In genomic region chr19:56397663-56398527, GRCm38 (mm10) we compare ENCODE assay signal across 8 mouse cellular contexts. TPM values are rescaled to one million over a fixed set of nuclear protein-coding genes. Genes with fewer than 3 reads are reported as not detected.
DNase-seq lines count a peak whose midpoint lies in the region; ATAC-seq and TF ChIP-seq lines count a peak whose summit lies in the region.

No protein-coding gene starts in this region.

- no peak overlapping the region for H3ac ChIP-seq in myocyte (ENCODE audit: control insufficient read depth, insufficient read length)

- H3K9me3 ChIP-seq in embryonic facial prominence, embryonic 15.5 days (replicated peaks) = no peaks in the 10 kb centered on the region
- H3K9me3 ChIP-seq in intestine, postnatal 0 days (ENCODE audit: control insufficient read depth) = no peaks in the 10 kb centered on the region

- H3K36me3 ChIP-seq in liver, adult 2 months (ENCODE audit: control insufficient read depth, insufficient read depth, low read length) = no peaks in the 10 kb centered on the region
- no peaks in the 10 kb centered on the region for H3K36me3 ChIP-seq in embryonic facial prominence, embryonic 15.5 days
- no peaks in the 10 kb centered on the region for H3K36me3 ChIP-seq in intestine, postnatal 0 days (ENCODE audit: control insufficient read depth, insufficient read depth)
- H3K36me3 ChIP-seq in myocyte (ENCODE audit: control insufficient read depth, insufficient read depth) = no peaks in the 10 kb centered on the region

- WGBS in liver, adult 2 months = 29% methylated on average over 11 of the region's 11 CpGs
- 49% methylated on average over 11 of the region's 11 CpGs for WGBS in embryonic facial prominence, embryonic 15.5 days
- WGBS in intestine, postnatal 0 days = 24% methylated on average over 11 of the region's 11 CpGs

- TF ChIP-seq POLR2A in liver, adult 2 months (IDR thresholded peaks at IDR 0.05; ENCODE audit: extremely low read depth, insufficient read depth, low read length) = no peak
- no peak for TF ChIP-seq POLR2A in myocyte (IDR thresholded peaks at IDR 0.05; ENCODE audit: insufficient read length, low read depth)

- peak overlapping the region; percentile 67 for H3K4me3 ChIP-seq in liver, adult 2 months (ENCODE audit: insufficient read depth, low read depth, low read length)
- peak overlapping the region; percentile 68 for H3K4me3 ChIP-seq in embryonic facial prominence, embryonic 15.5 days (replicated peaks)
- H3K4me3 ChIP-seq in intestine, postnatal 0 days (ENCODE audit: low read depth, low read length) = peak overlapping the region; percentile 66
- H3K4me3 ChIP-seq in myocyte = peak overlapping the region; percentile 34

- no peaks in the 10 kb centered on the region for H3K27me3 ChIP-seq in liver, adult 2 months (ENCODE audit: control insufficient read depth, insufficient read depth, low read length)
- peaks cover 11% of the 10 kb centered on the region for H3K27me3 ChIP-seq in embryonic facial prominence, embryonic 15.5 days
- H3K27me3 ChIP-seq in intestine, postnatal 0 days (replicated peaks; ENCODE audit: control insufficient read depth, insufficient read depth, low read length) = no peaks in the 10 kb centered on the region
- no peaks in the 10 kb centered on the region for H3K27me3 ChIP-seq in myocyte (ENCODE audit: control insufficient read depth, insufficient read depth, insufficient read length)

- peak; percentile 59 for DNase-seq in liver, adult 2 months (ENCODE audit: extremely low read depth, low read depth, low spot score)
- no peak for DNase-seq in liver
- no peak for DNase-seq in left cerebral cortex, adult 11 months (ENCODE audit: low spot score)
- no peak for DNase-seq in thymus, adult 18-20 months
- DNase-seq in right cerebral cortex, postnatal 4 days = no peak

- peak overlapping the region; percentile 93 for H3K4me2 ChIP-seq in embryonic facial prominence, embryonic 15.5 days (replicated peaks)
- H3K4me2 ChIP-seq in intestine, postnatal 0 days (replicated peaks; ENCODE audit: low read depth) = peak overlapping the region; percentile 80
- H3K4me2 ChIP-seq in myocyte (ENCODE audit: low read depth) = peak overlapping the region; percentile 77

- no peak for ATAC-seq in embryonic facial prominence, embryonic 15.5 days (ENCODE audit: insufficient number of reproducible peaks, low FRiP score, low TSS enrichment, low read depth)
- ATAC-seq in intestine, postnatal 0 days = peak; percentile 29

- TF ChIP-seq CTCF in liver, adult 2 months (IDR thresholded peaks at IDR 0.05; ENCODE audit: low read depth, low read length) = no peak
- no peak for TF ChIP-seq CTCF in intestine, postnatal 0 days (IDR thresholded peaks at IDR 0.05; ENCODE audit: low read depth)

- H3K27ac ChIP-seq in liver, adult 2 months (replicated peaks; ENCODE audit: insufficient read depth, low read depth, low read length) = peak overlapping the region; percentile 58
- peak overlapping the region; percentile 84 for H3K27ac ChIP-seq in embryonic facial prominence, embryonic 15.5 days (replicated peaks)
- peak overlapping the region; percentile 96 for H3K27ac ChIP-seq in intestine, postnatal 0 days (ENCODE audit: low read depth, low read length)

- peak overlapping the region; percentile 77 for H3K9ac ChIP-seq in liver, adult 2 months (ENCODE audit: low read depth, low read length)
- peak overlapping the region; percentile 64 for H3K9ac ChIP-seq in embryonic facial prominence, embryonic 15.5 days
- H3K9ac ChIP-seq in intestine, postnatal 0 days (ENCODE audit: low read depth, low read length) = peak overlapping the region; percentile 72

- H3K79me2 ChIP-seq in liver, adult 2 months (ENCODE audit: control insufficient read depth, insufficient read depth, low read length) = peaks cover 12% of the 10 kb centered on the region; the same call in 1 of the 2 replicates
- no peaks in the 10 kb centered on the region for H3K79me2 ChIP-seq in myocyte (ENCODE audit: control insufficient read depth, insufficient read depth)

- peaks cover 11% of the 10 kb centered on the region for H3K4me1 ChIP-seq in liver, adult 2 months (ENCODE audit: control insufficient read depth, insufficient read depth, low read length)
- H3K4me1 ChIP-seq in embryonic facial prominence, embryonic 15.5 days = peaks cover 20% of the 10 kb centered on the region
- H3K4me1 ChIP-seq in intestine, postnatal 0 days (replicated peaks; ENCODE audit: control insufficient read depth, insufficient read depth, low read length) = 0 out of 2 replicates have a peak, but pooled peaks cover 6% of the 10 kb centered on the region

TF ChIP-seq in myocyte, 11 proteins besides CTCF, POLR2A, EP300 and RAD21:
- TF ChIP-seq TCF3 (IDR thresholded peaks at IDR 0.05; ENCODE audit: insufficient read length, low read depth) (no peak), USF1 (IDR thresholded peaks at IDR 0.05; ENCODE audit: low read depth) (no peak), E2F4 (IDR thresholded peaks at IDR 0.05; ENCODE audit: insufficient read depth) (no peak)

RNA-seq across cellular contexts. Expression of gene Casp7, which starts 1.0 kb away (rescaled TPM):
- total RNA-seq in liver, adult 2 months (2014; rRNA removed) = 27.8 and 38.8 TPM in 2 replicates
- 15.8 and 19.0 TPM in 2 replicates for polyA plus RNA-seq in liver, adult 2 months (2012; rRNA removed)
- 25.0 and 25.1 TPM in 2 replicates for polyA plus RNA-seq in embryonic facial prominence, embryonic 15.5 days (2015; fragmentation: Nextera tagmentation; extraction: Ambion mirVana)
- 51.6 and 55.6 TPM in 2 replicates for polyA plus RNA-seq in intestine, postnatal 0 days (2015; fragmentation: Nextera tagmentation; extraction: Ambion mirVana)
- polyA plus RNA-seq in myocyte (2012; fragmentation: generic; extraction: Trizol) = 6.6 TPM

RNA-seq across cellular contexts. Expression of gene Nrap, which starts 8.1 kb away (rescaled TPM):
- total RNA-seq in liver, adult 2 months (2014; rRNA removed) = 0.07 and 0.55 TPM in 2 replicates
- 0.04 and 0.11 TPM in 2 replicates for polyA plus RNA-seq in liver, adult 2 months (2012; rRNA removed)
- polyA plus RNA-seq in embryonic facial prominence, embryonic 15.5 days (2015; fragmentation: Nextera tagmentation; extraction: Ambion mirVana) = 3.3 and 4.8 TPM in 2 replicates
- 0.22 TPM in 2 replicates for polyA plus RNA-seq in intestine, postnatal 0 days (2015; fragmentation: Nextera tagmentation; extraction: Ambion mirVana)
- polyA plus RNA-seq in myocyte (2012; fragmentation: generic; extraction: Trizol) = 25.5 TPM
